Mouse (Mus musculus) heart, adult 2 months (tissue): ENCODE measurements at regions not wholly inside any gene's neighbourhood (a gene's known extent, or its start where the extent isn't known, plus 50 kb on each side); places are given as distances from the start of the nearest gene placed in this dataset.

Experiments
- CTCF ChIP-seq: fragments of 200-600 bp; IDR thresholded peaks from 2 replicates; pipeline ENCODE4 v1.8.1; 2022; ENCODE audit warnings: antibody characterized with exemption, mild to moderate bottlenecking, moderate library complexity
- POLR2A ChIP-seq: fragments of 200-500 bp; IDR thresholded peaks from 2 replicates; pipeline ENCODE4 v1.6.1; 2011; ENCODE audit warnings: mild to moderate bottlenecking, low read depth, low read length, control low read depth; ENCODE audit not compliant: insufficient read depth

GRCm38 (mm10) chr19:19194306-19194705 is 83.3 kb upstream of the Rorb start:
- TF ChIP-seq CTCF (no peak), POLR2A (no peak)
